Mouse (Mus musculus) embryonic facial prominence, embryonic 14.5 days (tissue): ENCODE results near the gene Fibcd1. TPM values are rescaled to one million over a fixed set of nuclear protein-coding genes. Genes with fewer than 3 reads are reported as not detected.

ENCODE experiments used
- ATAC-seq: fragments of 200-750 bp; cut with Nextera tagmentation; 2 replicates; pipeline ENCODE4 v1.8.0; 2017; ENCODE audit warnings: low read depth, moderate number of reproducible peaks, moderate TSS enrichment
- DNase-seq: peaks from one replicate; pipeline ENCODE4 v3.0.0-alpha.2; 2015; ENCODE audit warnings: low spot score
- H3K27ac ChIP-seq: fragments of 300-500 bp; sonication (generic); replicated peaks from 2 replicates; pipeline ENCODE4 v1.5.1; 2014; ENCODE audit warnings: low read depth, mild to moderate bottlenecking, low read length, moderate library complexity
- H3K27me3 ChIP-seq: fragments of 300-500 bp; sonication (generic); replicated peaks from 2 replicates; pipeline ENCODE4 v1.6.1; 2014; ENCODE audit warnings: low read length; ENCODE audit not compliant: control insufficient read depth, insufficient read depth
- H3K36me3 ChIP-seq: fragments of 300-500 bp; sonication (generic); 2 replicates; pipeline ENCODE4 v1.6.1; 2014; ENCODE audit warnings: low read length, mixed read lengths; ENCODE audit not compliant: control insufficient read depth, insufficient read depth
- H3K4me1 ChIP-seq: fragments of 300-500 bp; sonication (generic); 2 replicates; pipeline ENCODE4 v1.6.1; 2014; ENCODE audit warnings: antibody characterized with exemption, low read length; ENCODE audit not compliant: control insufficient read depth, insufficient read depth
- H3K4me2 ChIP-seq: fragments of 300-500 bp; sonication (generic); 2 replicates; pipeline ENCODE4 v1.6.1; 2014; ENCODE audit warnings: low read depth, mild to moderate bottlenecking, low read length, moderate library complexity, mixed read lengths
- H3K4me3 ChIP-seq: fragments of 300-500 bp; sonication (generic); 2 replicates; pipeline ENCODE4 v1.5.1; 2014; ENCODE audit warnings: low read depth, mild to moderate bottlenecking, low read length
- H3K9ac ChIP-seq: fragments of 300-500 bp; sonication (generic); 2 replicates; pipeline ENCODE4 v1.6.1; 2014; ENCODE audit warnings: low read depth, mild to moderate bottlenecking, low read length, moderate library complexity, mixed read lengths
- H3K9me3 ChIP-seq: fragments of 300-500 bp; sonication (generic); 2 replicates; pipeline ENCODE4 v1.6.1; 2016; ENCODE audit warnings: low read length; ENCODE audit not compliant: control insufficient read depth
- WGBS: fragments of 180-500 bp; shearing (Covaris S2); extraction: QIAGEN DNeasy Blood & Tissue Kit; methylation state at CpG from one replicate; pipeline ENCODE4 v1.1.7; 2014; 5-methylcytosine and 5-hydroxymethylcytosine counted together
- polyA plus RNA-seq: library from polyadenylated mRNA; unstranded; fragments of >200 nt; fragmentation: Nextera tagmentation; extraction: Ambion mirVana; gene quantifications from 2 replicates; pipeline ENCODE4 v1.2.1, GENCODE M21; 2014

Fibcd1 gene
- polyA plus RNA-seq, 1 experiment from 2014 or later, result 0.19 TPM

GRCm38 (mm10) chr2:31782958-31783602 is 62.7 kb downstream of the Fibcd1 start:
- Histone ChIP-seq H3K9me3 (no peaks in the 10 kb centered on the region), H3K4me1 (no peaks in the 10 kb centered on the region), H3K27me3 (no peaks in the 10 kb centered on the region), H3K36me3 (peaks cover 96% of the 10 kb centered on the region), H3K27ac (no peak overlapping the region), H3K9ac (no peak overlapping the region), H3K4me3 (no peak overlapping the region), H3K4me2 (no peak overlapping the region)
- DNase-seq, result no peak
- WGBS, result 61% methylated on average over 8 of the region's 8 CpGs
- ATAC-seq, result no peak

- 94% methylated on average over 2 of the region's 2 CpGs for WGBS
- Histone ChIP-seq H3K9me3 (no peaks in the 10 kb centered on the region), H3K9ac (no peak overlapping the region), H3K4me3 (no peak overlapping the region), H3K27ac (no peak overlapping the region), H3K36me3 (peaks cover 78% of the 10 kb centered on the region), H3K4me1 (no peaks in the 10 kb centered on the region), H3K27me3 (no peaks in the 10 kb centered on the region), H3K4me2 (no peak overlapping the region)
- ATAC-seq (no peak), DNase-seq (no peak)
Measured at GRCm38 (mm10) chr2:31779258-31779657, 66.5 kb downstream of the Fibcd1 start.

DNA sequence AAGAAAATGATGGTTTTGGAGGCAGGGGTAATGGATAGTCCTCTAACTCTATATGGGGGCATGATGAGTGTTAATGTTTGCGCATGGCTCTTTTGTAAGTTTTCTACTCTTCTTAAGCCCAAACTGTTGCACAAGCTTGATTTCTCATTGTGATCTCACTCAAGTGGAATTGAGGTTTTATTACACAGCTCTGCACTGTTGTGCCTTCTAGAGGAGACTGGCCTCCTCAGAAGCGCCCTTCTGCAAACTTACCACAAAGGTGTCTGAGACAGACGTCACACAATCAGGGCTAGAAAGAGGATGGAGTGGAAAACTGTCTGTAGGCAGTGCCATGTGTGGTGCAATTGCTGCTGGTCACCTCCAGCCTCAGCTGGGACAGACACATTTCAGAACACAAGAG is 69.3 kb downstream of the Fibcd1 start:
- Histone ChIP-seq H3K27me3 (no peaks in the 10 kb centered on the region), H3K4me2 (no peak overlapping the region), H3K4me3 (no peak overlapping the region), H3K4me1 (peaks cover 8% of the 10 kb centered on the region), H3K9ac (no peak overlapping the region), H3K9me3 (no peaks in the 10 kb centered on the region), H3K36me3 (peaks cover 53% of the 10 kb centered on the region), H3K27ac (no peak overlapping the region)
- ATAC-seq (no peak), DNase-seq (no peak)
- 95% methylated on average over 3 of the region's 3 CpGs for WGBS

GRCm38 (mm10) chr2:31770781-31771441 is 74.9 kb downstream of the Fibcd1 start:
- Histone ChIP-seq H3K27me3 (no peaks in the 10 kb centered on the region), H3K27ac (peak overlapping the region; percentile 63), H3K4me3 (no peak overlapping the region), H3K4me2 (peak overlapping the region; percentile 24; the same call in 1 of the 2 replicates), H3K9ac (no peak overlapping the region), H3K36me3 (0 out of 2 replicates have a peak, but pooled peaks cover 7% of the 10 kb centered on the region), H3K9me3 (no peaks in the 10 kb centered on the region), H3K4me1 (peaks cover 48% of the 10 kb centered on the region)
- ATAC-seq (peak; percentile 83), DNase-seq (peak; percentile 81)
- 12% methylated on average over 7 of the region's 7 CpGs for whole genome bisulfite sequencing

DNA sequence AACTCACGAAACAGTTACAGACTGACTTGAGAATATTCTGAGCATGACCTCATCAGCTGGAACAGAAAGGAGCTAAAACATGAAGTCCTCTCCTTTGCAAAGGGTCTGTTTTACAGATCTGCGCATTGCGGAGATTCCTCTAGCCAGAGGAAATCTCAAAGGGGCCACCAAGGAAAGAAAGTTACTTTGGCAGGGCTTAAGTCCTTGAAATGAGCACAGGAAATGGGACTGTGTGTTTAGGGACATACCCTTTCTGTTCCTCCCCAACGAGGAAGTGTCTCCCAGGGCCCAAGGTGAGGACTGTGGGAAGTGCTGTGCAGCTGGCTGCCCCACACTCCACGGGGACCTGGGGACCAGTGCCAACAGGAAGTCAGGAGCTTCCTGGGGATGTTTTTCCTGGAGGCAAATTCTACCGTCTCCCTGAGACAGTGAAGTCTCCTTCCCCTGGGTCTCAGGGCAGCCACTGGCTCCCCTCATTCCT is 76.1 kb downstream of the Fibcd1 start:
- Histone ChIP-seq H3K9me3 (no peaks in the 10 kb centered on the region), H3K27me3 (no peaks in the 10 kb centered on the region), H3K27ac (peak overlapping the region; percentile 83), H3K9ac (peak overlapping the region; percentile 41; the same call in 1 of the 2 replicates), H3K4me3 (no peak overlapping the region), H3K4me1 (peaks cover 48% of the 10 kb centered on the region), H3K36me3 (0 out of 2 replicates have a peak, but pooled peaks cover 7% of the 10 kb centered on the region), H3K4me2 (peak overlapping the region; percentile 34)
- peak; percentile 79 for DNase-seq
- WGBS, result 14% methylated on average over 6 of the region's 6 CpGs
- ATAC-seq, result 0 out of 2 replicates have a peak, but pooled peaks have one; percentile 12

DNA sequence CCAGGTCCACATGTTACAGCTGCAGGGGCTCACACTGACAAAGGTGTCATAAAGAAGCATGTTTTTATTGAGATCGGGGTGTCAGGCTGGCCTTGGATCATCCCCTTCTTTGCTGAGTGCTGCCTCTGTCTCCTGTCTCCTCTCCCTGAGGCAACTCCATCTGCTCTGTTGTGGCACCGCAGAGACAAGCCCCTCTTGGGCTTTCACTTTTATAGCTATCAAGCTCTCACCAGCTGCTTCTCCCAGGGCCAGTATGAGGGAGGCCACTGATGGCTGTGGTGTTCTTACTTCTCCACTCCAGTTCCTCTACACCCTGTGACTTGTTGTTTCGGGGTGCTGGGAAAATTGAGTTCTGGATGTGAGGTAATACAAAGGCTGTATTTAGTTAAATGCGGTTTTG is 76.7 kb downstream of the Fibcd1 start:
- Histone ChIP-seq H3K36me3 (0 out of 2 replicates have a peak, but pooled peaks cover 1% of the 10 kb centered on the region), H3K27ac (peak overlapping the region; percentile 83), H3K4me1 (peaks cover 48% of the 10 kb centered on the region), H3K27me3 (no peaks in the 10 kb centered on the region), H3K9me3 (no peaks in the 10 kb centered on the region), H3K4me3 (no peak overlapping the region), H3K9ac (peak overlapping the region; percentile 51), H3K4me2 (peak overlapping the region; percentile 33)
- WGBS, result 28% methylated on average over 4 of the region's 4 CpGs
- ATAC-seq, result no peak
- no peak for DNase-seq

DNA sequence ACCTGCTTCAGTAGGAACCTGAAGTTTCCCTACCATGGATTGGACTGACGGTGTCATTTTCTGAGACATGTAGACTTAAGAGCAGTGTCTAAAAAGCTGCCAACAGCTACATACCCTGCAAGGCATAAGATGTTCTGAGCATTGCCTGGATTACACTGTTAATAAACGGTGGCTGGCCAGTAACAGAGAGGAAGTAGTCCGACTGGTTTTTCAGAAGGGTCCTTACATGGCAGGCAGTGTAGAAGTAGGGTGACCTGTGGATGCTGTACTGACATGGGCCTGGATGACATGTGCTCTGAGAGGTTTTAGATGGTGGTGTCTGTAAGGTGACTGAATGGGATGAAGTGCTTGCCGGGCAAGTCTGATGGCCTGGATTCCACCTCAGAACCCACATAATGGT is 78.0 kb downstream of the Fibcd1 start:
- H3K4me3 ChIP-seq, result no peak overlapping the region
- H3K4me1 ChIP-seq, result peaks cover 57% of the 10 kb centered on the region
- DNase-seq (no peak), ATAC-seq (no peak)
- no peaks in the 10 kb centered on the region for H3K9me3 ChIP-seq
- 0 out of 2 replicates have a peak overlapping the region, but pooled peaks have one; percentile 31 for H3K27ac ChIP-seq
- H3K27me3 ChIP-seq, result no peaks in the 10 kb centered on the region
- H3K4me2 ChIP-seq, result no peak overlapping the region
- no peak overlapping the region for H3K9ac ChIP-seq
- 63% methylated on average over 4 of the region's 4 CpGs for WGBS
- no peaks in the 10 kb centered on the region for H3K36me3 ChIP-seq

DNA sequence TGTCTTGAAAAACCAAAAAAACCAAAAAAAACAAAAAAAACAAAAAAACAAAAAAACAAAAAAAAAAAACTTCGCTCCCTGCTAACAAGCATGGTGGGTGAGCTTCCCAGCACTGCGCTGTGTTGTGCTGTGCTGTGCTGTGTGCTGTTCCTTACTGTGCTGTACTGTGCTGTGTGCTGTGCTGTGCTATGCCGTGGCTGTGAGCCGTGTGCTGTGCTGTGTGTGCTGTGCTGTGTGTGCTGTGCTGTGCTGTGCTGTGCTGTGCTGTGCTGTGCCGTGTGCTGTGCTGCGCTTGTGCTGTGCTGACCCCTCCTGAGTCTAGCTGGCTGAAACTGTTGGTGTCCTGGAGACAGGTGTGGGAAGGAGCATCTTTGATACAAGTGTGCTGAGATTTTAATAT is 78.7 kb downstream of the Fibcd1 start:
- no peaks in the 10 kb centered on the region for H3K9me3 ChIP-seq
- ATAC-seq (no peak), DNase-seq (no peak)
- no peak overlapping the region for H3K4me2 ChIP-seq
- H3K27me3 ChIP-seq, result no peaks in the 10 kb centered on the region
- no peaks in the 10 kb centered on the region for H3K36me3 ChIP-seq
- no peak overlapping the region for H3K27ac ChIP-seq
- no peak overlapping the region for H3K4me3 ChIP-seq
- peaks cover 63% of the 10 kb centered on the region for H3K4me1 ChIP-seq
- WGBS, result 94% methylated on average over 5 of the region's 6 CpGs
- H3K9ac ChIP-seq, result no peak overlapping the region
